Mouse (Mus musculus) testis, postnatal 14 days (tissue): ENCODE measurements around the gene Gpc3.
"Not testable (repeated sequence)": the region's sequence is repeated elsewhere in the genome, so short reads cannot be mapped to it uniquely, and the experiment has no call there.

Source experiments
- DNase-seq: peaks from one replicate; pipeline ENCODE4 v3.0.0; 2021; ENCODE audit warnings: low spot score

Gpc3 gene

DNA sequence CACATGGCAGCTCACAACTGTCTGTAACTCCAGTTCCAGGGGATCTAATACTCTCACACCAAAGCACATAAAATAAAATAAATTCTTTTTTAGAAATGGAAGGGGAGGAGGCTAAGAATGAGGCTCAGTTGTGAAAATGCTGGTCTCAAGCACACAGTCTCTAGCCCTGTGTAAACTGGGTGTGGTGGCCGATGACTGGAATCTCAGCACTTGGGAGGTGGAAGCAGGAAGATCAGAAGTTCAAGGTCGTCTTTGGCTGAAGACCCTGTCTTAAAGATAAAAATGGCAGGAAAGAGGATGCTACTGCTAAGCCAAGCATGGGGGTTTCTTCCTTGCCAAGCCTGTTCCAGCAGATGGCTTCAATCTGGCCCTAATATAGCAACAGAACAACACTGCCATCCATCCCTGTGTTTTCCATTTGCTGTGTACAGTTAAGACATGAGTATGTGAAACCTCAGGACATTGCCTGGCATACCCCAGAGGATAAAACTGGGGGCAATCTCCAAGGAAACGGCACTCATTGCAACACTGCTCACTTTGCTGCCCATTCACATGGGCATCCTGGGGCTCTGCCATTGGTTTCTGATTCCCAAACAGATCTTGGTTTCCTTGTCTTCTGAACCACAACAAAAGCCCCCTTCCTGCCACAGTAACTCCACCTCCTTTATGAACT, 334.9 kb downstream of the Gpc3 start:
- no peak for DNase-seq

DNA sequence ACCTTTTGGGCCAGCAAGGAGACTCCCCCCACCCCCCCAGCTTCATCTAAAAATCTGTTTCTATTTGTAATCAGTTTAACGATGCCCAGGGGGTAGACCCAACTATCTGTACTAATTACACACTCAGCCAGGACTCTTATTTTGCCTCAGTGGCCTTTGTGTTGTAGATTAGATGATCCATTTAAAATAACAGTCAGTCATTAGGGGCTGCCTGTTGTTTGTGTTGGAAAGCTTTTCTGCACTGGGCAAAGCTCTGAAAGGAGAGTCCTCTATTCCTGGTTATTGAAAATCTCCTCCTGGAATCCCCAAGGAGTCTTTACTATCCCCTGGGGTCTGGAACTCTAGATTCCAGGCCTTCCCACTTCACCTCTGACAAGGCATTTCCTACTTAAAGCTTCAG, 336.2 kb downstream of the Gpc3 start:
- DNase-seq = no peak

DNA sequence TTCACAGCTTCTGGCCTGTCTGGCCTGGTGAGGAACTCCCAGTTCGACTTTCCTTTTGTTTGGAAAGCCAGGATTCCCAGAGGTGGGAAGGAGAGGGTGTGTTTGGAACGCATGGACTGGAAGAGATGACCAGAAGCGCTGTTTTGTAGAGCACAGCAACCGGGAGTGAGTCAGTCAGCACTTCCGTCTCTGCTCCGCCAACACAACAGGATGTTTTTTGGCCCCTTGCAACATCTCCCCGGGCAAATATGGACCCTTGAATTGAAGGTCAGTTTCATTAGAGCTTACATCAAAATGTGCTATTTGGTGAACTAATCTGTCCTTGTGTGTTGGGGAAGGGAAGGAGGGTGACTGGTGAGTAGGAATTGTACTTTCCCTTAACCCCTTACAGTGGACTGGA, 340.7 kb downstream of the Gpc3 start:
- DNase-seq = no peak

GRCm38 (mm10) chrX:52261991-52262390, 351.8 kb downstream of the Gpc3 start:
- DNase-seq = no peak

GRCm38 (mm10) chrX:52261546-52261945, 352.2 kb downstream of the Gpc3 start:
- DNase-seq = no peak

- not testable (repeated sequence) for DNase-seq
Observed at GRCm38 (mm10) chrX:52259771-52260170, 354.0 kb downstream of the Gpc3 start.

DNA sequence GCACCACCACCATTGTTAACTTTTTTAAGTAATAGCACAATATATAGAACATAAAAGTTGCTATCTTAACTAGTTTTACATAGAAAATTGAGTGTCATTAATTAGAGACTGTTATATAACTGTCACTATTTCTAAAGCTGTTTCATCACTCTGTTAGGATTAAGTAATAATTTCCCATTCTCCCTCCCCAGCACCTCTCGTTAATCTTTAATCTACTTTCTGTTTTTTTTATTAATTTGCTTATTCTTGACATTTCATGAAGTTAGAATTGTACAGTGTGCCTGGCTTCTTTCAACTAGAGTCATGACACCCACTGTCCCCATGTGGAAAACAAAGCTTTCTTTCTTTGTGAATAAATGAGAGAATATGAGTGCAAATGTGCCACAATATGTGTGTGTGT, 359.2 kb downstream of the Gpc3 start:
- DNase-seq = no peak

DNA sequence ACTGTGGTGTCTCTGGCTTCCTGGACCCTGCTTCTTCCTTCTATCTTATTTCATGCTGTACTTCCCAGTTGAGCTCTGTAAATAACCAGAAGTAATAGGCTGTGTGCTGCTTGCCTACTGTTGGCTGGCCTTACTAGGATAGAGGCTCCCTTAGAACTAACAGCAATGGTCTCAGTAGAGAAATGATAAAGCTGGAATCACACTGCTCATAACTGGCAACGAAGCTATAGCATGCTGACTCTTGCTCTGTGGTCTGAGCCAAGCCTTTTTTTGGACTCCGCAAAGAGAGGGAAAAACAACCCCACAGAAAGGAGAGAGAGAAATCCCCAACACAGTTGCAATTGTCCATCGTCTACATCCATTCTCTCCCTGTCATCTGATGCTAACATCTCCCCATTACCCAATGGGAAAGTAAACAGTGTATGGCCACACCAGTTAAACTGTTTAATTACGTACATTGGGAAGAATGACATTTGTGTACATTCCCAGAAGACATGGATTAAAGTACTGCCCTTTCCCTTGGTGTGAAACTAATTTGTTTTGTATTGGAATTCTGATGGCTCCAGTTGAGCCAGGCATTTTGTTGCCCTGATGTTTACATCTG, 368.0 kb downstream of the Gpc3 start:
- no peak for DNase-seq

GRCm38 (mm10) chrX:52237470-52237869, 376.3 kb downstream of the Gpc3 start:
- DNase-seq = peak; percentile 27

- DNase-seq = no peak
Observed at GRCm38 (mm10) chrX:52231984-52232383, 381.8 kb downstream of the Gpc3 start.

DNA sequence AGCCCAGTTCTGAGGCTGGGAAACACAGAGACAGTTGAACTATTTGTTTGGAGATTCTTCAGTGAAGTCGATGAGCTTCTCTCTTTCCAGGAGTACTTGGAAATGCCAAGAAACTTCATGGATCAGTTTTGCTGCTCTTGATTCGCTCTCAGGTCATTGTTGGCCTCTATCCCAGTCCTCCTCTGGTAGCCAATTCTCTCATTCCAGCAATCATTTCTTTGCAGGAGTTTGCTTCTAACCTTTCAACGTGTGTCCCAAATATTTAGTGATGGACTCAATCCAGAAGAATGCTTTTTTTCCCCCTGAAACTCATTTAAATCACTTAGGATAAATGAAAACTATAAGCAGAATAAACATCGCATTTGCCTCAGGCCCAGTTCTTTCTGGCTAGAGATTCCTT, 383.0 kb downstream of the Gpc3 start:
- DNase-seq = no peak
